Mouse (Mus musculus): ENCODE results near the gene Nme7. TPM values are rescaled to one million over a fixed set of nuclear protein-coding genes. Genes with fewer than 3 reads are reported as not detected.

Nme7 gene
- polyA plus RNA-seq, 1 experiment from 2014 or later: 14.9 TPM

GRCm38 (mm10) chr1:164471632-164472031 lies 167.7 kb downstream of the Nme7 start:
- TF ChIP-seq CTCF (IDR thresholded peaks at IDR 0.05; ENCODE audit: low read depth) (no peak), EP300 (optimal IDR thresholded peaks at IDR 0.05) (no peak)
- no peaks in the 10 kb centered on the region for H3K36me3 ChIP-seq (ENCODE audit: control insufficient read depth, insufficient read depth, low read length)
- DNase-seq (ENCODE audit: low spot score) (no peak), ATAC-seq (ENCODE audit: low FRiP score, low TSS enrichment) (no peak)
- H3K27ac ChIP-seq (replicated peaks): no peak overlapping the region
- no peaks in the 10 kb centered on the region for H3K27me3 ChIP-seq (ENCODE audit: control insufficient read depth, insufficient read depth, low read length)
- H3K4me2 ChIP-seq (replicated peaks; ENCODE audit: low read depth): no peak overlapping the region
- H3K9ac ChIP-seq (ENCODE audit: low read length): no peak overlapping the region
- no peak overlapping the region for H3K4me3 ChIP-seq (ENCODE audit: low read depth, low read length)
- H3K4me1 ChIP-seq (replicated peaks; ENCODE audit: control insufficient read depth, insufficient read depth): no peaks in the 10 kb centered on the region
- 79% methylated on average over 5 of the region's 5 CpGs for WGBS
- no peaks in the 10 kb centered on the region for H3K9me3 ChIP-seq (ENCODE audit: control insufficient read depth, low read length)

DNA sequence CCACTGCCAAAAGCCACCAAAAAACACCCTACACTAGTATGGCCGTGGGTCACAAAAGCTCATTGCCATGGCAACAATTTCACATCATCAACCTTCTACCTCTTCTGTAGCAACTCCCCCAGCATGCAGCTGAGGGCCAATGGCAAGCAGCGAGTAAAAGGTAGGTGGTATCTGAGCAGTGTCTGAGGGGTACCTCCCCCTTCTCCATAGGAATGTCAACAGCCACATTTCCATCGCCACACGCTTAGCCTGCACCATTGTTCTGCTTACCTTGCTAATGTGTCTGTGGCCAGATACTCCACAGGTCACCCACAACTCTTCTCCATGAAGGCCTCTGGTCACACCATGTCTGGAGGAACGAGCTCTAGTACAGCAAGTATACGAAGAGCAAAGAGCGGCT lies 169.5 kb downstream of the Nme7 start:
- Histone ChIP-seq H3K4me3 (ENCODE audit: low read depth, low read length) (no peak overlapping the region), H3K4me1 (replicated peaks; ENCODE audit: control insufficient read depth, insufficient read depth) (no peaks in the 10 kb centered on the region), H3K4me2 (replicated peaks; ENCODE audit: low read depth) (no peak overlapping the region), H3K27me3 (ENCODE audit: control insufficient read depth, insufficient read depth, low read length) (no peaks in the 10 kb centered on the region), H3K36me3 (ENCODE audit: control insufficient read depth, insufficient read depth, low read length) (no peaks in the 10 kb centered on the region), H3K9me3 (ENCODE audit: control insufficient read depth, low read length) (no peaks in the 10 kb centered on the region), H3K27ac (replicated peaks) (no peak overlapping the region), H3K9ac (ENCODE audit: low read length) (no peak overlapping the region)
- TF ChIP-seq CTCF (IDR thresholded peaks at IDR 0.05; ENCODE audit: low read depth): no peak
- no peak for TF ChIP-seq EP300 (optimal IDR thresholded peaks at IDR 0.05)
- ATAC-seq (ENCODE audit: low FRiP score, low TSS enrichment) (no peak), DNase-seq (ENCODE audit: low spot score) (no peak)
- 94% methylated on average over 7 of the region's 7 CpGs for WGBS

DNA sequence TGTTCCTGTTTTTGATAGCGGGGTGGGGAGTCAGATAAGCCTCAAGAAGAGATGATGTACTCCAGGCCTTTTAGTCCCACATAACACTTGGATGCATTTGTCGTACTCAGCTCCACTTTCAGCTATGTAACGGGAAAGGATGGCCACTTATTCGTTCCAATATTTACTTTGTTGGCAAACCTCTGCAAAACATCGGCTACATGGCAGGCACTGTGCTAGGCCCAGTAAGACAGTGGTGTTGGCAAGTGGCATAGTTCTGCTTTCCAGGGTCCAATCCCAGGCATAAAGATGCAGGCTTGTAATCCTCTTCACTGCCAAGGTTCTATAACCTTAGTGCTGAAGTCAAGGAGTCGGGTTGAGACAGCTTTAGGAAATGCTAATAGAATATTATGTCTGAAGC lies 170.4 kb downstream of the Nme7 start:
- no peaks in the 10 kb centered on the region for H3K36me3 ChIP-seq (ENCODE audit: control insufficient read depth, insufficient read depth, low read length)
- H3K27ac ChIP-seq (replicated peaks): no peak overlapping the region
- H3K4me1 ChIP-seq (replicated peaks; ENCODE audit: control insufficient read depth, insufficient read depth): no peaks in the 10 kb centered on the region
- no peak overlapping the region for H3K4me2 ChIP-seq (replicated peaks; ENCODE audit: low read depth)
- no peaks in the 10 kb centered on the region for H3K27me3 ChIP-seq (ENCODE audit: control insufficient read depth, insufficient read depth, low read length)
- no peak for TF ChIP-seq EP300 (optimal IDR thresholded peaks at IDR 0.05)
- no peak for TF ChIP-seq CTCF (IDR thresholded peaks at IDR 0.05; ENCODE audit: low read depth)
- H3K9me3 ChIP-seq (ENCODE audit: control insufficient read depth, low read length): no peaks in the 10 kb centered on the region
- no peak for DNase-seq (ENCODE audit: low spot score)
- no peak for ATAC-seq (ENCODE audit: low FRiP score, low TSS enrichment)
- H3K9ac ChIP-seq (ENCODE audit: low read length): no peak overlapping the region
- WGBS: 62% methylated on average over 6 of the region's 6 CpGs
- no peak overlapping the region for H3K4me3 ChIP-seq (ENCODE audit: low read depth, low read length)

DNA sequence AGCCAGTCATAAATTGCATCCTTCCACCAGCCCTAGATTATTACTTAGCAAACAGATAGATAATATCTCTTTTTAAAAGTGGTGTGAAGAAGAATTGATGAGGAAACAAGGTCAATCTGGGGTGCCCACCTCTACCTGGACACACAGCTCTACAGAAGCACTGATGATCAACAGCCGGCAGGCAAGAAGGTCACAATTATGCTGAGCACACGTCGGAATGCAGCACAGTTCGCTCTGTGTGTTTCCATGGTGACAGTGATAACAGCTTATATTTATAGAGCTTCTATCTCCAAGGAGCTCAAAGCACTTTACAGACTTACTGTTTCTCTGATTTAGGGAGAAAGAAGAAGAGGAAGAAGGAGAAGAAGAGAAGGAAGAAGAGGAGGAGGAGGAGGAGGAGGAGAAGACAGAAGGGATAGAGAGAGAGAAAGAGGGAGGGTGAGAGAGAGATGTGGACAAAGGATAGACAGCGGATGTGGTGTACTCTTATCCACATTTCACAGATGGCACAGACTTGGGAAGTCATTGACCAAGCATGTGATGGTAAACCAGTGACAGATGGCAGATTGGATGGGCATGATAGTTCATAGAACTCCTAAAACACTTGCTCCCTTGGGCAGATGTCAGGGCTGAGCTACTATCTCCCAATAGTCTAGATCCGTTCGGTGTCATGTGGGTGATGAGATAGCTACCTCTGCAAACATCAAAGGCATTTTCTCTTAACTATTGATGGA lies 171.0 kb downstream of the Nme7 start:
- no peaks in the 10 kb centered on the region for H3K27me3 ChIP-seq (ENCODE audit: control insufficient read depth, insufficient read depth, low read length)
- no peak overlapping the region for H3K4me2 ChIP-seq (replicated peaks; ENCODE audit: low read depth)
- H3K9me3 ChIP-seq (ENCODE audit: control insufficient read depth, low read length): no peaks in the 10 kb centered on the region
- no peak for DNase-seq (ENCODE audit: low spot score)
- H3K27ac ChIP-seq (replicated peaks): no peak overlapping the region
- H3K4me3 ChIP-seq (ENCODE audit: low read depth, low read length): no peak overlapping the region
- 44% methylated on average over 7 of the region's 7 CpGs for WGBS
- TF ChIP-seq EP300 (optimal IDR thresholded peaks at IDR 0.05) (no peak), CTCF (IDR thresholded peaks at IDR 0.05; ENCODE audit: low read depth) (no peak)
- no peaks in the 10 kb centered on the region for H3K4me1 ChIP-seq (replicated peaks; ENCODE audit: control insufficient read depth, insufficient read depth)
- H3K9ac ChIP-seq (ENCODE audit: low read length): no peak overlapping the region
- peak; percentile 54; the same call in 1 of the 2 replicates for ATAC-seq (ENCODE audit: low FRiP score, low TSS enrichment)
- no peaks in the 10 kb centered on the region for H3K36me3 ChIP-seq (ENCODE audit: control insufficient read depth, insufficient read depth, low read length)

DNA sequence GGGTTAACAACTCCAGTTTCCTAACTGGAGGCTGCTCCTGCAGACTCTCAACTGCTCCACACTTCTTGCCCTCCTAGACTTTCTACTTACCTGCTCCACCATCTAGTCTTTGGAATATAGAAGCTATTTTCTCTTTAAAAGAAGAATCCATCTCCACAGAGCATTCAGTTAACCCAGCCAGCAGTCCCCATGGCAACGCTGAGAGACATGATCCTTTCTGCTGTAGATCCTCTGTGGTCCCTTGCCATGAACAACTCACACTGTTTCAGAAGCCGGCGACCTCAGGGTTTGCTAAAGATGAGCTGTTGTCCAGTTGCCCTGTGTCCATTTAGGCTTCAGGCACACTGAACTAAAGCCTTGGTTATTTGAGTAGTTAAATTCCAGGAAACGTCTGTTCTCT lies 172.0 kb downstream of the Nme7 start:
- Histone ChIP-seq H3K27ac (replicated peaks) (no peak overlapping the region), H3K4me1 (replicated peaks; ENCODE audit: control insufficient read depth, insufficient read depth) (no peaks in the 10 kb centered on the region), H3K27me3 (ENCODE audit: control insufficient read depth, insufficient read depth, low read length) (no peaks in the 10 kb centered on the region), H3K4me2 (replicated peaks; ENCODE audit: low read depth) (no peak overlapping the region), H3K9ac (ENCODE audit: low read length) (no peak overlapping the region), H3K9me3 (ENCODE audit: control insufficient read depth, low read length) (no peaks in the 10 kb centered on the region), H3K4me3 (ENCODE audit: low read depth, low read length) (no peak overlapping the region), H3K36me3 (ENCODE audit: control insufficient read depth, insufficient read depth, low read length) (no peaks in the 10 kb centered on the region)
- 86% methylated on average over 4 of the region's 4 CpGs for WGBS
- ATAC-seq (ENCODE audit: low FRiP score, low TSS enrichment) (no peak), DNase-seq (ENCODE audit: low spot score) (no peak)
- no peak for TF ChIP-seq CTCF (IDR thresholded peaks at IDR 0.05; ENCODE audit: low read depth)
- TF ChIP-seq EP300 (optimal IDR thresholded peaks at IDR 0.05): no peak

DNA sequence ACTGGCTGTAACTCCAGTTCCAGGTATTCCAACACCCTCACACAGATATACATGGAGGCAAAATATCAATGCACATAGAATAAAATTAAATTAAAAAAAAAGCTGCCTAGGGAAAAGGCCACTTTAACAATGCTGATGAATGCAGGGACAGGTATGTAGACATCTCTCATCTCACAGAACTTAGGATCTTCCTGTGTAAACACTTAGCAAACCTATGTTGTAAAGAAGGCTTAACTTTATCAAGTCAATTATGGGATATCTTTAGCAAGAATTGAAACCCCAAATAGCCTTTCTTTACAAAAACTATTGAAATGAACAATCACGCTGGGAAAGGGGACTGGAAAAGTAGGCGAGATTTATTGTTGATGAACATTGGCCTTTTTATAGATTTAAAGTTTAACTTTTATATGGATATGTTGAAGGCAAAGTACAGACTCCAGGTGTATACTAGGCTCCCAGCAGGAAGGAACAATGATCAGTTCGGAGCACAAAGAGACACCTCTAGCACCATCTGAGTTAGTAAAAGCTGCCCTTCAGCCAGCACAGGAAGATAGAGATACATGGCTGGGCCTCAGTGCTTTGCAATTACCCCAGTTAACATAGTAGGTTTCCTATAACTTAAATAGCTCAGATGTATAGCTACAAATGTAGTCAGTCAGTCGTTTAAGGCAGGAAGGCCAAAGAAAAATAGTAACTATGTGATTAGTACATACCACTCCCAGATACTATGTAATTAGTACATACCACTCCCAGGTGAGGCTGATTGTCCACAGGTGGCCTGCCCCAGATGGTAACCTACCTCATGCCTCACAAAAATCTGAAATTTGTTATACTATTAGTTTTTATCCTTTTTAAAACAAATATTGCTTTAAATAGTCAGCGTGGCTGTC lies 177.1 kb downstream of the Nme7 start:
- Histone ChIP-seq H3K4me2 (replicated peaks; ENCODE audit: low read depth) (no peak overlapping the region), H3K9me3 (ENCODE audit: control insufficient read depth, low read length) (no peaks in the 10 kb centered on the region), H3K27me3 (ENCODE audit: control insufficient read depth, insufficient read depth, low read length) (no peaks in the 10 kb centered on the region), H3K9ac (ENCODE audit: low read length) (no peak overlapping the region), H3K4me1 (replicated peaks; ENCODE audit: control insufficient read depth, insufficient read depth) (no peaks in the 10 kb centered on the region), H3K4me3 (ENCODE audit: low read depth, low read length) (no peak overlapping the region), H3K27ac (replicated peaks) (no peak overlapping the region), H3K36me3 (ENCODE audit: control insufficient read depth, insufficient read depth, low read length) (no peaks in the 10 kb centered on the region)
- DNase-seq (ENCODE audit: low spot score): no peak
- WGBS: 76% methylated on average over 5 of the region's 5 CpGs
- TF ChIP-seq EP300 (optimal IDR thresholded peaks at IDR 0.05) (no peak), CTCF (IDR thresholded peaks at IDR 0.05; ENCODE audit: low read depth) (no peak)
- no peak for ATAC-seq (ENCODE audit: low FRiP score, low TSS enrichment)
